Mouse (Mus musculus) heart, embryonic 11.5 days (tissue): ENCODE results near the gene Tmco2. TPM values are rescaled to one million over a fixed set of nuclear protein-coding genes. Genes with fewer than 3 reads are reported as not detected.
A peak's percentile ranks its signal among the peaks of the same experiment; 100 is the strongest.

Source experiments
- ATAC-seq: fragments of 200-750 bp; cut with Nextera tagmentation; replicated peaks from 2 replicates; pipeline ENCODE4 v1.8.0; 2017; ENCODE audit warnings: moderate library complexity; ENCODE audit not compliant: insufficient number of reproducible peaks, low FRiP score, low TSS enrichment
- H3K27ac ChIP-seq: fragments of 300-500 bp; sonication (generic); 2 replicates; pipeline ENCODE4 v1.5.1; 2014; ENCODE audit warnings: mild to moderate bottlenecking, low read depth, low read length
- H3K27me3 ChIP-seq: fragments of 300-500 bp; sonication (generic); 2 replicates; pipeline ENCODE4 v1.6.1; 2014; ENCODE audit warnings: mild to moderate bottlenecking, low read length, mixed read lengths; ENCODE audit not compliant: control insufficient read depth, insufficient read depth
- H3K36me3 ChIP-seq: fragments of 300-500 bp; sonication (generic); 2 replicates; pipeline ENCODE4 v1.6.1; 2014; ENCODE audit warnings: mild to moderate bottlenecking, low read length, moderate library complexity, mixed read lengths; ENCODE audit not compliant: control insufficient read depth, insufficient read depth
- H3K4me1 ChIP-seq: fragments of 300-500 bp; sonication (generic); 2 replicates; pipeline ENCODE4 v1.6.1; 2014; ENCODE audit warnings: low read length; ENCODE audit not compliant: control insufficient read depth, insufficient read depth
- H3K4me2 ChIP-seq: fragments of 300-500 bp; sonication (generic); 2 replicates; pipeline ENCODE4 v1.6.1; 2014; ENCODE audit warnings: mild to moderate bottlenecking, moderate library complexity
- H3K4me3 ChIP-seq: fragments of 300-500 bp; sonication (generic); 2 replicates; pipeline ENCODE4 v1.5.1; 2014; ENCODE audit warnings: low read depth, low read length
- H3K9ac ChIP-seq: fragments of 300-500 bp; sonication (generic); 2 replicates; pipeline ENCODE4 v1.6.1; 2014; ENCODE audit warnings: mild to moderate bottlenecking, low read depth, low read length, moderate library complexity
- H3K9me3 ChIP-seq: fragments of 300-500 bp; sonication (generic); replicated peaks from 2 replicates; pipeline ENCODE4 v1.6.1; 2016; ENCODE audit warnings: low read length; ENCODE audit not compliant: control insufficient read depth
- WGBS: fragments of 180-500 bp; shearing (Covaris S2); extraction: QIAGEN DNeasy Blood & Tissue Kit; methylation state at CpG from one replicate; pipeline ENCODE4 v1.1.7; 2014; ENCODE audit not compliant: insufficient replicate concordance; 5-methylcytosine and 5-hydroxymethylcytosine counted together
- polyA plus RNA-seq: library from polyadenylated mRNA; unstranded; fragments of >200 nt; fragmentation: Nextera tagmentation; extraction: Ambion mirVana; gene quantifications from 2 replicates; pipeline ENCODE4 v1.2.1, GENCODE M21; 2014

The Tmco2 gene
- not detected in 2 replicates for polyA plus RNA-seq

GRCm38 (mm10) chr4:121109126-121109525, at the start of gene Tmco2:
Gene Tmco2, minus strand, starts transcription at chr4:121109226.
- 92% methylated on average over 2 of the region's 2 CpGs for WGBS

DNA sequence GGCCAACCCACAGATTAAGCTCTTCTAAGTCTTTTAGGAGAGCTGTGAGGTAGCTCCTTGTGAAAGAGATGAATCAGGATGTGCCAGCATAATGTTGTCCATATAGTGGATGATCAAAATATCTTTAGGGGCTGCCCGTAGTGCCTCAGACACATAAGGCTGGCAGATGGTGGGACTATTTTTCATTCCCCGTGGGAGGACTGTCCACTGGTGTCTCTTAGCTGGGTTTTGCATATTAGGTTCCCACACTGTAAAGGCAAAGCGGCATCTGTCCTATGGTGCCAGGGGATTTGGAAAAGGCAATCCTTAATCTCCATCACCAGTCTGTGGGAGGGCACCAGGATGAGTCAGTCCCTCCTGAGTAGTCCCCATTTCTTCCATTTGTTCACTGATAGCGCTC, 5.7 kb downstream of the Tmco2 start:
- Histone ChIP-seq H3K4me1 (no peaks in the 10 kb centered on the region; the same call in 1 of the 2 replicates), H3K27me3 (no peaks in the 10 kb centered on the region), H3K9me3 (no peaks in the 10 kb centered on the region), H3K4me2 (no peak overlapping the region), H3K36me3 (no peaks in the 10 kb centered on the region), H3K4me3 (no peak overlapping the region), H3K27ac (no peak overlapping the region), H3K9ac (no peak overlapping the region)
- WGBS: 77% methylated on average over 4 of the region's 4 CpGs
- no peak for ATAC-seq

More at GRCm38 (mm10) chr4:121109126-121109525, at the start of gene Tmco2:
- H3K4me3 ChIP-seq: no peak within 1 kb of the TSS
- ATAC-seq: no peak
- H3K36me3 ChIP-seq: no peaks in the 10 kb centered on the region
- no peaks in the 10 kb centered on the region for H3K4me1 ChIP-seq
- H3K9me3 ChIP-seq: no peaks in the 10 kb centered on the region
- H3K9ac ChIP-seq: no peak within 1 kb of the TSS
- H3K27me3 ChIP-seq: no peaks in the 10 kb centered on the region
- no peak within 1 kb of the TSS for H3K27ac ChIP-seq
- H3K4me2 ChIP-seq: no peak within 1 kb of the TSS

DNA sequence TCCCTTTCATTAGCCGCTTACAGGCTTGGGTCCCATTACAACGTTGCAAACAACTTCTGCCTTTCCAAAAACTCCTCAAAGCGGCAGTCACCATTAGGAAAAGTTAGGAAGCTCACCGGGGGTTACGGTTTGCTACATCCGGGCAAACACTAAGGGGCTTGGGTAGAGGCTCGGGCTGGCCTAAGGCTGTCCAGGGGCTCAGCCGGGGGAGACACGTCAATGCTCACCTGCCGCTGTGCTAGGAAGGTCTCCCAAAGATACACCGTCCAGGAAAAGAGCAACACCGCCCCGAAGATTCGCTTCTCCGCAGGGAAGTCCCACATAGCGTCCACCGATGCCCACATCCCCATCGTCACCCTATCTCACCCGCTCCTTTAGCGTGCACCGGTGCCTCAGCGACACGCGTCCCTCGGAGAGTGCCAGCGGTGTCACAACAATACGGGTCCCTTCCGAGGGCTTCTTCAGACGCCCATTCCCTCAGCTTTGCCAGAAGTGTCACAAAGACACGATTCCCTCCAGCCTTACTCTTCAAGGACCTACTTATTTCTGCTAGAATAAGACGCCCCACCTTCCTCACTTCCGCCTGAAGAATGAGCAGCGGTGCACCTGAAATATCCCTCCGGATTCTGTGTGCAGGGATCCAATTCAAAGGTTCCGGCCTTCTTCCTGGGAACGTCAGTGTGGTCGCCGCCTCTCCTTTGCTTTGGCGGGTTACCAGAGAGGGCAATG, 11.2 kb downstream of the Tmco2 start, which contains the start of gene Zmpste24:
TSS of gene Zmpste24 (minus strand) at position 592 of the 729 bp plus-strand sequence.
- Histone ChIP-seq H3K36me3 (peaks cover 17% of the 10 kb centered on the region), H3K27me3 (no peaks in the 10 kb centered on the region), H3K9ac (peak within 1 kb of the TSS; percentile 72), H3K4me3 (peak within 1 kb of the TSS; percentile 66), H3K4me2 (peak within 1 kb of the TSS; percentile 62), H3K9me3 (no peaks in the 10 kb centered on the region), H3K27ac (peak within 1 kb of the TSS; percentile 47; the same call in 1 of the 2 replicates), H3K4me1 (peaks cover 4% of the 10 kb centered on the region; the same call in 1 of the 2 replicates)
- WGBS: 1% methylated on average over 39 of the region's 39 CpGs
- peak; percentile 64 for ATAC-seq

GRCm38 (mm10) chr4:121090211-121090610, 18.8 kb downstream of the Tmco2 start:
- Histone ChIP-seq H3K4me3 (no peak overlapping the region), H3K27ac (no peak overlapping the region), H3K27me3 (no peaks in the 10 kb centered on the region), H3K9me3 (no peaks in the 10 kb centered on the region), H3K9ac (no peak overlapping the region), H3K36me3 (peaks cover 19% of the 10 kb centered on the region), H3K4me2 (no peak overlapping the region), H3K4me1 (no peaks in the 10 kb centered on the region)
- 85% methylated on average over 4 of the region's 4 CpGs for WGBS
- ATAC-seq: no peak

DNA sequence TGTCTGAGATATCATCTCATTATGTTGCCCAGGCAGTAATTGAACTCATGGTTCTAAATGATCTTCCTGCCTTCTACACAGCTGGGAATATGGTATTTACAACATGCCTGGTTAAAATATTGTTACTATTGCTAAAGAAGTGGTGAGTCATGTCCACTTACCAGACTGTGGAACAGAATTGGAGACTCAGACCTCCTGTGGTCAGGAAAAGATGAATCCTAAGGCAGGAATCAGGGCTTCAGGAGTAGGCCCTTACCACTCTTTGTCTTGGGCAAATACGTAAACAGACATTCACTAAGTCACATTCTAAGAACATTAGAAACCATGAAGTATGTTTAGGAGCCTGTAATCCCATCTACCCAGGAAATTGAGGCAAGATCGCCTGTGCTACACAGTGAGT, 20.3 kb downstream of the Tmco2 start:
- Histone ChIP-seq H3K4me3 (no peak overlapping the region), H3K27me3 (no peaks in the 10 kb centered on the region), H3K4me2 (no peak overlapping the region), H3K9ac (no peak overlapping the region), H3K9me3 (no peaks in the 10 kb centered on the region), H3K36me3 (peaks cover 18% of the 10 kb centered on the region), H3K4me1 (no peaks in the 10 kb centered on the region), H3K27ac (no peak overlapping the region)
- ATAC-seq: no peak
- WGBS: 89% methylated on average over 2 of the region's 2 CpGs

GRCm38 (mm10) chr4:121084506-121084905, 24.5 kb downstream of the Tmco2 start:
- Histone ChIP-seq H3K27me3 (no peaks in the 10 kb centered on the region), H3K9me3 (no peaks in the 10 kb centered on the region), H3K9ac (no peak overlapping the region), H3K36me3 (peaks cover 12% of the 10 kb centered on the region; the same call in 1 of the 2 replicates), H3K4me2 (no peak overlapping the region), H3K27ac (no peak overlapping the region), H3K4me1 (no peaks in the 10 kb centered on the region), H3K4me3 (no peak overlapping the region)
- no peak for ATAC-seq

GRCm38 (mm10) chr4:121080395-121080794, 28.6 kb downstream of the Tmco2 start:
- no peak for ATAC-seq
- peaks cover 19% of the 10 kb centered on the region for H3K36me3 ChIP-seq
- H3K4me2 ChIP-seq: no peak overlapping the region
- H3K27ac ChIP-seq: no peak overlapping the region
- H3K27me3 ChIP-seq: no peaks in the 10 kb centered on the region
- H3K4me3 ChIP-seq: no peak overlapping the region
- 87% methylated on average over 1 of the region's 1 CpGs for WGBS
- H3K9me3 ChIP-seq: no peaks in the 10 kb centered on the region
- H3K9ac ChIP-seq: no peak overlapping the region
- H3K4me1 ChIP-seq: no peaks in the 10 kb centered on the region

GRCm38 (mm10) chr4:121077915-121078646, 30.9 kb downstream of the Tmco2 start:
- 82% methylated on average over 3 of the region's 3 CpGs for WGBS
- H3K27ac ChIP-seq: no peak overlapping the region
- no peak overlapping the region for H3K4me3 ChIP-seq
- no peak overlapping the region for H3K4me2 ChIP-seq
- no peaks in the 10 kb centered on the region for H3K9me3 ChIP-seq
- H3K27me3 ChIP-seq: no peaks in the 10 kb centered on the region
- no peak overlapping the region for H3K9ac ChIP-seq
- peaks cover 17% of the 10 kb centered on the region for H3K36me3 ChIP-seq
- ATAC-seq: no peak
- H3K4me1 ChIP-seq: no peaks in the 10 kb centered on the region
